Mouse (Mus musculus) midbrain, embryonic 15.5 days (tissue): ENCODE measurements around the gene Scyl1. TPM values are rescaled to one million over a fixed set of nuclear protein-coding genes. Genes with fewer than 3 reads are reported as not detected.

ENCODE experiments used
- ATAC-seq: fragments of 200-750 bp; cut with Nextera tagmentation; replicated peaks from 2 replicates; pipeline ENCODE4 v1.8.0; 2017; ENCODE audit warnings: moderate TSS enrichment
- H3K27ac ChIP-seq: fragments of 300-500 bp; sonication (generic); 2 replicates; pipeline ENCODE4 v1.5.1; 2015; ENCODE audit warnings: mild to moderate bottlenecking, inconsistent platforms
- H3K27me3 ChIP-seq: fragments of 300-500 bp; sonication (generic); replicated peaks from 2 replicates; pipeline ENCODE4 v1.6.1; 2015; ENCODE audit warnings: inconsistent platforms
- H3K36me3 ChIP-seq: fragments of 300-500 bp; sonication (generic); replicated peaks from 2 replicates; pipeline ENCODE4 v1.6.1; 2015; ENCODE audit warnings: inconsistent platforms
- H3K4me1 ChIP-seq: fragments of 300-500 bp; sonication (generic); 2 replicates; pipeline ENCODE4 v1.6.1; 2015; ENCODE audit warnings: inconsistent platforms
- H3K4me2 ChIP-seq: fragments of 300-500 bp; sonication (generic); 2 replicates; pipeline ENCODE4 v1.6.1; 2015; ENCODE audit warnings: inconsistent platforms, mild to moderate bottlenecking, moderate library complexity
- H3K4me3 ChIP-seq: fragments of 300-500 bp; sonication (generic); 2 replicates; pipeline ENCODE4 v1.5.1; 2015; ENCODE audit warnings: mild to moderate bottlenecking, inconsistent platforms
- H3K9ac ChIP-seq: fragments of 300-500 bp; sonication (generic); 2 replicates; pipeline ENCODE4 v1.6.1; 2015; ENCODE audit warnings: mild to moderate bottlenecking, inconsistent platforms
- H3K9me3 ChIP-seq: fragments of 300-500 bp; sonication (generic); 2 replicates; pipeline ENCODE4 v1.6.1; 2016; ENCODE audit warnings: inconsistent platforms
- WGBS: fragments of 180-500 bp; shearing (Covaris S2); methylation state at CpG from one replicate; pipeline ENCODE4 v1.1.7; 2015; ENCODE audit warnings: mixed read lengths; 5-methylcytosine and 5-hydroxymethylcytosine counted together
- polyA plus RNA-seq: library from polyadenylated mRNA; unstranded; fragments of >200 nt; fragmentation: Nextera tagmentation; extraction: Ambion mirVana; gene quantifications from 2 replicates; pipeline ENCODE4 v1.2.1, GENCODE M21; 2015

Scyl1 gene
- polyA plus RNA-seq, 1 experiment from 2014 or later, result 94.7 TPM

- no peaks in the 10 kb centered on the region for H3K36me3 ChIP-seq
- no peaks in the 10 kb centered on the region for H3K27me3 ChIP-seq
- ATAC-seq, result peak; percentile 53
- H3K9ac ChIP-seq, result peak overlapping the region; percentile 93
- H3K9me3 ChIP-seq, result no peaks in the 10 kb centered on the region
- peak overlapping the region; percentile 72 for H3K4me3 ChIP-seq
- H3K4me1 ChIP-seq, result peaks cover 62% of the 10 kb centered on the region
- H3K4me2 ChIP-seq, result peak overlapping the region; percentile 97
- WGBS, result 7% methylated on average over 37 of the region's 37 CpGs
- peak overlapping the region; percentile 93 for H3K27ac ChIP-seq
These were observed 42.4 kb downstream of the Scyl1 start for GRCm38 (mm10) chr19:5728631-5729443.

GRCm38 (mm10) chr19:5727701-5728100 lies 43.5 kb downstream of the Scyl1 start:
- peak overlapping the region; percentile 72 for H3K4me3 ChIP-seq
- H3K27me3 ChIP-seq, result no peaks in the 10 kb centered on the region
- no peak for ATAC-seq
- WGBS, result 4% methylated on average over 14 of the region's 14 CpGs
- H3K36me3 ChIP-seq, result no peaks in the 10 kb centered on the region
- peak overlapping the region; percentile 97 for H3K4me2 ChIP-seq
- H3K9ac ChIP-seq, result peak overlapping the region; percentile 93
- no peaks in the 10 kb centered on the region for H3K9me3 ChIP-seq
- H3K27ac ChIP-seq, result peak overlapping the region; percentile 93; the same call in 1 of the 2 replicates
- peaks cover 62% of the 10 kb centered on the region for H3K4me1 ChIP-seq

GRCm38 (mm10) chr19:5726961-5727578 lies 44.1 kb downstream of the Scyl1 start:
- no peak for ATAC-seq
- Histone ChIP-seq H3K4me1 (peaks cover 61% of the 10 kb centered on the region), H3K4me3 (peak overlapping the region; percentile 72), H3K27ac (peak overlapping the region; percentile 93; the same call in 1 of the 2 replicates), H3K27me3 (no peaks in the 10 kb centered on the region), H3K4me2 (peak overlapping the region; percentile 97), H3K36me3 (0 out of 2 replicates have a peak, but pooled peaks cover 4% of the 10 kb centered on the region), H3K9me3 (no peaks in the 10 kb centered on the region), H3K9ac (peak overlapping the region; percentile 93)
- WGBS, result 79% methylated on average over 15 of the region's 15 CpGs

GRCm38 (mm10) chr19:5725767-5726515 lies 45.3 kb downstream of the Scyl1 start, which contains the start of gene Ehbp1l1:
TSS of gene Ehbp1l1 (minus strand) at chr19:5726317.
- 12% methylated on average over 49 of the region's 49 CpGs for WGBS
- peaks cover 54% of the 10 kb centered on the region for H3K4me1 ChIP-seq
- H3K9me3 ChIP-seq, result no peaks in the 10 kb centered on the region
- ATAC-seq, result no peak
- peak within 1 kb of the TSS; percentile 13; the same call in 1 of the 2 replicates for H3K9ac ChIP-seq
- H3K27ac ChIP-seq, result no peak within 1 kb of the TSS
- H3K4me3 ChIP-seq, result peak within 1 kb of the TSS; percentile 72
- peak within 1 kb of the TSS; percentile 97 for H3K4me2 ChIP-seq
- H3K27me3 ChIP-seq, result no peaks in the 10 kb centered on the region
- peaks cover 10% of the 10 kb centered on the region for H3K36me3 ChIP-seq

- peaks cover 46% of the 10 kb centered on the region for H3K4me1 ChIP-seq
- H3K27ac ChIP-seq, result no peak overlapping the region
- H3K9me3 ChIP-seq, result no peaks in the 10 kb centered on the region
- no peaks in the 10 kb centered on the region for H3K27me3 ChIP-seq
- H3K4me2 ChIP-seq, result peak overlapping the region; percentile 97
- ATAC-seq, result no peak
- H3K36me3 ChIP-seq, result peaks cover 16% of the 10 kb centered on the region
- H3K4me3 ChIP-seq, result peak overlapping the region; percentile 30; the same call in 1 of the 2 replicates
- WGBS, result 86% methylated on average over 12 of the region's 12 CpGs
- peak overlapping the region; percentile 7; the same call in 1 of the 2 replicates for H3K9ac ChIP-seq
These were observed 46.1 kb downstream of the Scyl1 start for GRCm38 (mm10) chr19:5725029-5725707.

GRCm38 (mm10) chr19:5724549-5724941 lies 46.7 kb downstream of the Scyl1 start:
- no peak for ATAC-seq
- peaks cover 40% of the 10 kb centered on the region for H3K4me1 ChIP-seq
- no peak overlapping the region for H3K27ac ChIP-seq
- peaks cover 22% of the 10 kb centered on the region for H3K36me3 ChIP-seq
- H3K4me3 ChIP-seq, result no peak overlapping the region
- peak overlapping the region; percentile 97; the same call in 1 of the 2 replicates for H3K4me2 ChIP-seq
- WGBS, result 85% methylated on average over 7 of the region's 7 CpGs
- H3K9ac ChIP-seq, result no peak overlapping the region
- H3K9me3 ChIP-seq, result no peaks in the 10 kb centered on the region
- H3K27me3 ChIP-seq, result no peaks in the 10 kb centered on the region

- Histone ChIP-seq H3K9ac (no peak overlapping the region), H3K4me1 (peaks cover 39% of the 10 kb centered on the region), H3K36me3 (peaks cover 24% of the 10 kb centered on the region), H3K4me2 (no peak overlapping the region), H3K27ac (no peak overlapping the region), H3K4me3 (no peak overlapping the region), H3K9me3 (no peaks in the 10 kb centered on the region), H3K27me3 (no peaks in the 10 kb centered on the region)
- WGBS, result 71% methylated on average over 4 of the region's 4 CpGs
- no peak for ATAC-seq
These were observed 47.2 kb downstream of the Scyl1 start for GRCm38 (mm10) chr19:5723934-5724548.

GRCm38 (mm10) chr19:5722848-5723425 lies 48.3 kb downstream of the Scyl1 start:
- Histone ChIP-seq H3K9ac (no peak overlapping the region), H3K4me2 (no peak overlapping the region), H3K27me3 (no peaks in the 10 kb centered on the region), H3K27ac (no peak overlapping the region), H3K4me1 (peaks cover 32% of the 10 kb centered on the region), H3K9me3 (no peaks in the 10 kb centered on the region), H3K36me3 (peaks cover 24% of the 10 kb centered on the region), H3K4me3 (no peak overlapping the region)
- no peak for ATAC-seq
- WGBS, result 93% methylated on average over 7 of the region's 7 CpGs

GRCm38 (mm10) chr19:5721233-5721632 lies 50.0 kb downstream of the Scyl1 start:
- Histone ChIP-seq H3K4me2 (no peak overlapping the region), H3K4me1 (peaks cover 26% of the 10 kb centered on the region), H3K9ac (no peak overlapping the region), H3K27ac (no peak overlapping the region), H3K27me3 (no peaks in the 10 kb centered on the region), H3K4me3 (no peak overlapping the region), H3K9me3 (no peaks in the 10 kb centered on the region), H3K36me3 (peaks cover 24% of the 10 kb centered on the region)
- WGBS, result 91% methylated on average over 6 of the region's 6 CpGs
- no peak for ATAC-seq

- Histone ChIP-seq H3K9ac (no peak overlapping the region), H3K4me1 (peaks cover 31% of the 10 kb centered on the region), H3K4me3 (no peak overlapping the region), H3K4me2 (peak overlapping the region; percentile 56; the same call in 1 of the 2 replicates), H3K27me3 (no peaks in the 10 kb centered on the region), H3K27ac (peak overlapping the region; percentile 49), H3K36me3 (peaks cover 20% of the 10 kb centered on the region), H3K9me3 (no peaks in the 10 kb centered on the region)
- whole genome bisulfite sequencing, result 44% methylated on average over 10 of the region's 10 CpGs
- 0 out of 2 replicates have a peak, but pooled peaks have one; percentile 28 for ATAC-seq
These were observed 54.3 kb downstream of the Scyl1 start for GRCm38 (mm10) chr19:5716955-5717354.
